Mouse (Mus musculus) layer of hippocampus, postnatal 10 days (tissue): ENCODE measurements at regions not wholly inside any gene's neighbourhood (a gene's known extent, or its start where the extent isn't known, plus 50 kb on each side); places are given as distances from the start of the nearest gene placed in this dataset.

ENCODE experiments used
- DNase-seq, 2 experiments: peaks; one replicate each; pipeline ENCODE4 v3.0.0; 2021; ENCODE audit warnings: low spot score in 2 of 2

- DNase-seq = no peak
Observed at GRCm38 (mm10) chr10:44826271-44826670, 240.7 kb upstream of the Prep start.

- DNase-seq = no peak
Observed at GRCm38 (mm10) chr10:44821666-44822065, 245.3 kb upstream of the Prep start.

- no peak for DNase-seq
Observed at GRCm38 (mm10) chr10:44820379-44820778, 246.6 kb upstream of the Prep start.

GRCm38 (mm10) chr10:44819361-44819760 lies 247.6 kb upstream of the Prep start:
- no peak for DNase-seq

GRCm38 (mm10) chr10:44818615-44819014 lies 248.4 kb upstream of the Prep start:
- no peak for DNase-seq

- no peak for DNase-seq
Observed at GRCm38 (mm10) chr10:44796205-44796604, 267.9 kb upstream of the Prdm1 start.

- DNase-seq = no peak
Observed at GRCm38 (mm10) chr10:44785386-44785785, 257.1 kb upstream of the Prdm1 start.

GRCm38 (mm10) chr10:44780381-44780958 lies 252.2 kb upstream of the Prdm1 start:
- no peak for DNase-seq

GRCm38 (mm10) chr10:44779568-44780207 lies 251.4 kb upstream of the Prdm1 start:
- DNase-seq = no peak

- no peak for DNase-seq
Observed at GRCm38 (mm10) chr10:44777214-44777613, 248.9 kb upstream of the Prdm1 start.

GRCm38 (mm10) chr10:44776175-44776574 lies 247.9 kb upstream of the Prdm1 start:
- no peak for DNase-seq

- DNase-seq = no peak
Observed at GRCm38 (mm10) chr10:44765527-44765926, 237.2 kb upstream of the Prdm1 start.

GRCm38 (mm10) chr10:44763102-44763501 lies 234.8 kb upstream of the Prdm1 start:
- no peak for DNase-seq

- no peak for DNase-seq
Observed at GRCm38 (mm10) chr10:44762068-44762467, 233.8 kb upstream of the Prdm1 start.

- DNase-seq = no peak
Observed at GRCm38 (mm10) chr10:44761324-44761723, 233.0 kb upstream of the Prdm1 start.

- DNase-seq = peak; percentile 11 to 20
Observed at GRCm38 (mm10) chr10:44755355-44755957, 227.2 kb upstream of the Prdm1 start.

GRCm38 (mm10) chr10:44754930-44755329 lies 226.6 kb upstream of the Prdm1 start:
- DNase-seq = no peak

- no peak for DNase-seq
Observed at GRCm38 (mm10) chr10:44752719-44753390, 224.6 kb upstream of the Prdm1 start.

- DNase-seq = no peak
Observed at GRCm38 (mm10) chr10:44751061-44751460, 222.8 kb upstream of the Prdm1 start.

- no peak for DNase-seq
Observed at GRCm38 (mm10) chr10:44749206-44749605, 220.9 kb upstream of the Prdm1 start.

GRCm38 (mm10) chr10:44747419-44747818 lies 219.1 kb upstream of the Prdm1 start:
- DNase-seq = no peak

GRCm38 (mm10) chr10:44744221-44744620 lies 215.9 kb upstream of the Prdm1 start:
- no peak for DNase-seq
